Mouse (Mus musculus) forebrain, embryonic 15.5 days (tissue): Measurements from ENCODE around the gene Shisa5. TPM values are rescaled to one million over a fixed set of nuclear protein-coding genes. Genes with fewer than 3 reads are reported as not detected.

ENCODE experiments used
- ATAC-seq: fragments of 200-750 bp; cut with Nextera tagmentation; replicated peaks from 2 replicates; pipeline ENCODE4 v1.8.0; 2017; ENCODE audit warnings: mild to moderate bottlenecking, moderate TSS enrichment, moderate library complexity
- H3K27ac ChIP-seq: fragments of 300-500 bp; sonication (generic); replicated peaks from 2 replicates; pipeline ENCODE4 v1.5.1; 2015; ENCODE audit warnings: mild to moderate bottlenecking, inconsistent platforms
- H3K27me3 ChIP-seq: fragments of 300-500 bp; sonication (generic); 2 replicates; pipeline ENCODE4 v1.6.1; 2015; ENCODE audit warnings: inconsistent platforms
- H3K36me3 ChIP-seq: fragments of 300-500 bp; sonication (generic); 2 replicates; pipeline ENCODE4 v1.6.1; 2015; ENCODE audit warnings: mild to moderate bottlenecking, inconsistent platforms
- H3K4me1 ChIP-seq: fragments of 300-500 bp; sonication (generic); 2 replicates; pipeline ENCODE4 v1.6.1; 2015; ENCODE audit warnings: inconsistent platforms
- H3K4me2 ChIP-seq: fragments of 300-500 bp; sonication (generic); replicated peaks from 2 replicates; pipeline ENCODE4 v1.6.1; 2015; ENCODE audit warnings: mild to moderate bottlenecking, inconsistent platforms
- H3K4me3 ChIP-seq: fragments of 300-500 bp; sonication (generic); 2 replicates; pipeline ENCODE4 v1.5.1; 2015; ENCODE audit warnings: mild to moderate bottlenecking, inconsistent platforms
- H3K9ac ChIP-seq: fragments of 300-500 bp; sonication (generic); replicated peaks from 2 replicates; pipeline ENCODE4 v1.6.1; 2015; ENCODE audit warnings: mild to moderate bottlenecking, inconsistent platforms
- H3K9me3 ChIP-seq: fragments of 300-500 bp; sonication (generic); 2 replicates; pipeline ENCODE4 v1.6.1; 2016; ENCODE audit warnings: inconsistent platforms
- WGBS: fragments of 180-500 bp; shearing (Covaris S2); methylation state at CpG from one replicate; pipeline ENCODE4 v1.1.7; 2015; ENCODE audit warnings: mixed read lengths; 5-methylcytosine and 5-hydroxymethylcytosine counted together
- polyA plus RNA-seq: library from polyadenylated mRNA; unstranded; fragments of >200 nt; fragmentation: Nextera tagmentation; extraction: Ambion mirVana; gene quantifications from 2 replicates; pipeline ENCODE4 v1.2.1, GENCODE M21; 2015

The Shisa5 gene
- polyA plus RNA-seq, 1 experiment from 2014 or later = 48.0 TPM

- Histone ChIP-seq H3K9ac (no peak overlapping the region), H3K4me2 (no peak overlapping the region), H3K27ac (no peak overlapping the region), H3K4me1 (no peaks in the 10 kb centered on the region), H3K9me3 (no peaks in the 10 kb centered on the region), H3K4me3 (no peak overlapping the region), H3K36me3 (peaks cover 7% of the 10 kb centered on the region; the same call in 1 of the 2 replicates), H3K27me3 (no peaks in the 10 kb centered on the region)
- 83% methylated on average over 5 of the region's 5 CpGs for WGBS
- ATAC-seq = no peak
Measured at GRCm38 (mm10) chr9:109028919-109029318, 9.4 kb upstream of the Shisa5 start.

- ATAC-seq = no peak
- Histone ChIP-seq H3K27me3 (no peaks in the 10 kb centered on the region), H3K4me2 (no peak overlapping the region), H3K4me1 (no peaks in the 10 kb centered on the region), H3K27ac (no peak overlapping the region), H3K36me3 (peaks cover 7% of the 10 kb centered on the region; the same call in 1 of the 2 replicates), H3K4me3 (no peak overlapping the region), H3K9me3 (no peaks in the 10 kb centered on the region), H3K9ac (no peak overlapping the region)
- WGBS = 75% methylated on average over 3 of the region's 3 CpGs
Measured at GRCm38 (mm10) chr9:109030312-109030711, 8.1 kb upstream of the Shisa5 start.

GRCm38 (mm10) chr9:109031001-109031400 is 7.4 kb upstream of the Shisa5 start:
- H3K27me3 ChIP-seq = no peaks in the 10 kb centered on the region
- H3K9me3 ChIP-seq = no peaks in the 10 kb centered on the region
- 90% methylated on average over 7 of the region's 7 CpGs for WGBS
- ATAC-seq = no peak
- H3K36me3 ChIP-seq = peaks cover 3% of the 10 kb centered on the region; the same call in 1 of the 2 replicates
- no peak overlapping the region for H3K9ac ChIP-seq
- no peak overlapping the region for H3K27ac ChIP-seq
- no peaks in the 10 kb centered on the region for H3K4me1 ChIP-seq
- H3K4me2 ChIP-seq = no peak overlapping the region
- no peak overlapping the region for H3K4me3 ChIP-seq

- Histone ChIP-seq H3K27ac (no peak overlapping the region), H3K4me3 (no peak overlapping the region), H3K4me1 (no peaks in the 10 kb centered on the region), H3K9me3 (no peaks in the 10 kb centered on the region), H3K4me2 (no peak overlapping the region), H3K9ac (no peak overlapping the region), H3K27me3 (no peaks in the 10 kb centered on the region), H3K36me3 (peaks cover 3% of the 10 kb centered on the region; the same call in 1 of the 2 replicates)
- no peak for ATAC-seq
- 82% methylated on average over 8 of the region's 8 CpGs for WGBS
Measured at GRCm38 (mm10) chr9:109031686-109032085, 6.7 kb upstream of the Shisa5 start.

- H3K27ac ChIP-seq = no peak overlapping the region
- no peaks in the 10 kb centered on the region for H3K9me3 ChIP-seq
- H3K9ac ChIP-seq = no peak overlapping the region
- H3K27me3 ChIP-seq = no peaks in the 10 kb centered on the region
- ATAC-seq = no peak
- no peak overlapping the region for H3K4me2 ChIP-seq
- WGBS = 87% methylated on average over 6 of the region's 6 CpGs
- H3K4me3 ChIP-seq = no peak overlapping the region
- H3K4me1 ChIP-seq = no peaks in the 10 kb centered on the region
- peaks cover 3% of the 10 kb centered on the region; the same call in 1 of the 2 replicates for H3K36me3 ChIP-seq
Measured at GRCm38 (mm10) chr9:109032435-109032834, 5.9 kb upstream of the Shisa5 start.

- H3K27ac ChIP-seq = no peak overlapping the region
- WGBS = 25% methylated on average over 8 of the region's 8 CpGs
Measured at GRCm38 (mm10) chr9:109038901-109039364, 568 bp downstream of the Shisa5 start.

DNA sequence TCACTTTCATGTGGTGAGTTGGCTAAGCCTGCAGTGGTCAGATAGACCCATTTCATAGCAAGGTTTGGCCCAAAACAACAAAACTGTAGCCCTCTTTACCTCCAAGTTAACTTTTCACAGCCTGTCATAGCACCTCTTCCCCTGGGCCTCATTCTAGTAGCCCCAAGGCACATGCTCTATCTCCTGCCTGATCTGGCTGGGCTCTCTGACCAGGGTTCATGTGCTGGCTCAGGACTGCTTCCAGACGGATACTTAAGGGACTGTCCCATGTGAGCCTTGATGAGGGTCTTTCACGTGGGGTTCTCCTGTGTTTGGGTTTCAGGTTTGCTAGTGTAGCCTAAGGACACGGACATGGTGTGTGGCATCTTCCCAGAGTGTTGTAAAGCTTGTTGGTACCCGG is 1.3 kb downstream of the Shisa5 start:
- no peak for ATAC-seq
- Histone ChIP-seq H3K4me3 (no peak overlapping the region), H3K36me3 (no peaks in the 10 kb centered on the region), H3K9me3 (no peaks in the 10 kb centered on the region), H3K27ac (no peak overlapping the region), H3K4me1 (peaks cover 14% of the 10 kb centered on the region), H3K9ac (no peak overlapping the region), H3K4me2 (no peak overlapping the region), H3K27me3 (no peaks in the 10 kb centered on the region)
- 86% methylated on average over 4 of the region's 4 CpGs for WGBS

More at GRCm38 (mm10) chr9:109038901-109039364, 568 bp downstream of the Shisa5 start:
- Histone ChIP-seq H3K9me3 (no peaks in the 10 kb centered on the region), H3K4me1 (peaks cover 14% of the 10 kb centered on the region), H3K4me3 (peak overlapping the region; percentile 61), H3K9ac (peak overlapping the region; percentile 63), H3K4me2 (peak overlapping the region; percentile 96), H3K27me3 (no peaks in the 10 kb centered on the region), H3K36me3 (no peaks in the 10 kb centered on the region)
- no peak; the same call in 1 of the 2 replicates for ATAC-seq

- Histone ChIP-seq H3K27ac (no peak overlapping the region), H3K9ac (no peak overlapping the region), H3K9me3 (no peaks in the 10 kb centered on the region), H3K36me3 (no peaks in the 10 kb centered on the region), H3K4me1 (peaks cover 14% of the 10 kb centered on the region), H3K27me3 (no peaks in the 10 kb centered on the region), H3K4me3 (no peak overlapping the region), H3K4me2 (no peak overlapping the region)
- ATAC-seq = no peak
- 86% methylated on average over 8 of the region's 8 CpGs for WGBS
Measured at GRCm38 (mm10) chr9:109040216-109040615, 1.9 kb downstream of the Shisa5 start.

GRCm38 (mm10) chr9:109040906-109041305 is 2.5 kb downstream of the Shisa5 start:
- WGBS = 71% methylated on average over 6 of the region's 6 CpGs

GRCm38 (mm10) chr9:109041351-109041750 is 3.0 kb downstream of the Shisa5 start:
- peaks cover 14% of the 10 kb centered on the region for H3K4me1 ChIP-seq
- no peak overlapping the region for H3K4me3 ChIP-seq
- no peak for ATAC-seq
- H3K36me3 ChIP-seq = no peaks in the 10 kb centered on the region
- no peaks in the 10 kb centered on the region for H3K27me3 ChIP-seq
- H3K4me2 ChIP-seq = no peak overlapping the region
- WGBS = 72% methylated on average over 7 of the region's 7 CpGs
- no peaks in the 10 kb centered on the region for H3K9me3 ChIP-seq
- no peak overlapping the region for H3K27ac ChIP-seq
- H3K9ac ChIP-seq = no peak overlapping the region

More at GRCm38 (mm10) chr9:109040906-109041305, 2.5 kb downstream of the Shisa5 start:
- Histone ChIP-seq H3K4me2 (no peak overlapping the region), H3K9me3 (no peaks in the 10 kb centered on the region), H3K9ac (0 out of 2 replicates have a peak overlapping the region, but pooled peaks have one; percentile 19), H3K27me3 (no peaks in the 10 kb centered on the region), H3K36me3 (no peaks in the 10 kb centered on the region), H3K27ac (no peak overlapping the region), H3K4me1 (peaks cover 14% of the 10 kb centered on the region), H3K4me3 (no peak overlapping the region)
- no peak for ATAC-seq

DNA sequence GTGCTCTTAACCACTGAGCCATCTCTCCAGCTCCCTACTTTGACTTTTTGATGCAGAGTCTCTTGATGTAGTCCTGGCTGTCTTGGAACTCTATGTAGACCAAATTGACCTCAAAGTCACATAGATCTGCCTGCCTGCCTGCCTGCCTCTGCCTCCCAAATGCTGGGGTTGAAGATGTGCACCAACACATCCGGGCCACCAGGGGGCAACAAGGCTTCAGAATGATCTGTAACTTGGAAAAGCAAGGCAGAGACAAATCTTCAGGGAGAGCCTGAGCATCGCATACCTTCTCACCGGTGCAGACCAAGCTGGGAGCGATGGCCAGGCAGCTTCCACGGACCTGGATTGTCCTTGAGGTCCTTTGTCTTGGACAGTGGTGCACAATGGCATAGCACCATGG is 7.9 kb downstream of the Shisa5 start:
- Histone ChIP-seq H3K4me1 (no peaks in the 10 kb centered on the region), H3K36me3 (no peaks in the 10 kb centered on the region), H3K27ac (no peak overlapping the region), H3K27me3 (no peaks in the 10 kb centered on the region), H3K9ac (no peak overlapping the region), H3K9me3 (no peaks in the 10 kb centered on the region), H3K4me2 (no peak overlapping the region), H3K4me3 (no peak overlapping the region)
- no peak for ATAC-seq
- 45% methylated on average over 5 of the region's 5 CpGs for WGBS

- Histone ChIP-seq H3K27me3 (no peaks in the 10 kb centered on the region), H3K4me3 (no peak overlapping the region), H3K9me3 (no peaks in the 10 kb centered on the region), H3K9ac (no peak overlapping the region), H3K36me3 (no peaks in the 10 kb centered on the region), H3K4me2 (no peak overlapping the region), H3K4me1 (0 out of 2 replicates have a peak, but pooled peaks cover 2% of the 10 kb centered on the region), H3K27ac (no peak overlapping the region)
- no peak for ATAC-seq
- 83% methylated on average over 7 of the region's 7 CpGs for WGBS
Measured at GRCm38 (mm10) chr9:109049316-109049715, 11.0 kb downstream of the Shisa5 start.
